Mouse (Mus musculus): ENCODE data around the gene Msrb3.

- no peak for TF ChIP-seq POLR2A (IDR thresholded peaks at IDR 0.05; ENCODE audit: borderline replicate concordance, insufficient read depth, low read length)
- no peak for TF ChIP-seq CTCF (IDR thresholded peaks at IDR 0.05; ENCODE audit: borderline replicate concordance, insufficient read depth, low read depth, low read length)
Measured at GRCm38 (mm10) chr10:120820781-120821300, 78.1 kb downstream of the Msrb3 start.
